Mouse (Mus musculus) limb, embryonic 12.5 days (tissue): Measurements from ENCODE around the gene Adig. TPM values are rescaled to one million over a fixed set of nuclear protein-coding genes. Genes with fewer than 3 reads are reported as not detected.

Experiments used
- ATAC-seq: fragments of 200-750 bp; cut with Nextera tagmentation; 2 replicates; pipeline ENCODE4 v1.8.0; 2017; ENCODE audit warnings: low read depth, moderate TSS enrichment; ENCODE audit not compliant: insufficient number of reproducible peaks, insufficient read depth, low FRiP score, low TSS enrichment
- H3K27ac ChIP-seq: fragments of 300-500 bp; sonication (generic); 2 replicates; pipeline ENCODE4 v1.5.1; 2016; ENCODE audit warnings: mild to moderate bottlenecking, moderate library complexity
- H3K27me3 ChIP-seq: fragments of 300-500 bp; sonication (generic); 2 replicates; pipeline ENCODE4 v1.6.1; 2016; ENCODE audit warnings: mild to moderate bottlenecking, moderate library complexity
- H3K36me3 ChIP-seq: fragments of 300-500 bp; sonication (generic); 2 replicates; pipeline ENCODE4 v1.6.1; 2016; ENCODE audit warnings: mild to moderate bottlenecking, moderate library complexity
- H3K4me1 ChIP-seq: fragments of 300-500 bp; sonication (generic); replicated peaks from 2 replicates; pipeline ENCODE4 v1.6.1; 2016
- H3K4me2 ChIP-seq: fragments of 300-500 bp; sonication (generic); 2 replicates; pipeline ENCODE4 v1.6.1; 2016; ENCODE audit warnings: mild to moderate bottlenecking, moderate library complexity
- H3K4me3 ChIP-seq: fragments of 300-500 bp; sonication (generic); replicated peaks from 2 replicates; pipeline ENCODE4 v1.5.1; 2016; ENCODE audit warnings: mild to moderate bottlenecking
- H3K9ac ChIP-seq: fragments of 300-500 bp; sonication (generic); replicated peaks from 2 replicates; pipeline ENCODE4 v1.6.1; 2016; ENCODE audit warnings: mild to moderate bottlenecking, moderate library complexity
- H3K9me3 ChIP-seq: fragments of 300-500 bp; sonication (generic); 2 replicates; pipeline ENCODE4 v1.6.1; 2016; ENCODE audit warnings: mild to moderate bottlenecking, moderate library complexity
- WGBS: fragments of 180-500 bp; shearing (Covaris S2); methylation state at CpG from one replicate; pipeline ENCODE4 v1.1.7; 2016; 5-methylcytosine and 5-hydroxymethylcytosine counted together
- polyA plus RNA-seq: library from polyadenylated mRNA; unstranded; fragments of >200 nt; fragmentation: Nextera tagmentation; extraction: Ambion mirVana; gene quantifications from 2 replicates; pipeline ENCODE4 v1.2.1, GENCODE M21; 2016

Adig gene
- polyA plus RNA-seq, 1 experiment from 2014 or later, result not detected

DNA sequence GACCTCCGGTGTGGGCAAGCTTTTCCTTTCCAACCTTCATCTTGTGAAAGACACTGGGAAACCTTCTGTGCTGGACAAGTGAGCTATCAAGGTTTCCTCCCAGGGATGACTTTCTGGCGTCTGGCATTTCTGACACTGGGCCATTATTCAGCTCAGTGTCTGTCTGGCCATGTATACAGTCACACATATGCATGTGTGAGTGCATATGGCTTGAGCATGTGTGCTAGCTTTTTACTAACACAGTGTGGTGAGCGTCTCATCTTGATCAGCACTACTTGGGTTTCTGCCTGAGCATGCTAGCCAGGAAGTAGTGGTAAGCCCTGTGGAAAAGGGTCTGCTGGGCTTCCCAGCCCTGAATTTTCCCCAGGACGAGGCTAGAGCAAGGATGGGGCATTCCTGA is 38.9 kb downstream of the Adig start:
- H3K4me2 ChIP-seq, result no peak overlapping the region
- H3K9ac ChIP-seq, result no peak overlapping the region
- WGBS, result 48% methylated on average over 4 of the region's 4 CpGs
- no peak overlapping the region for H3K4me3 ChIP-seq
- no peaks in the 10 kb centered on the region for H3K4me1 ChIP-seq
- no peaks in the 10 kb centered on the region for H3K9me3 ChIP-seq
- no peaks in the 10 kb centered on the region for H3K36me3 ChIP-seq
- peaks cover 12% of the 10 kb centered on the region; the same call in 1 of the 2 replicates for H3K27me3 ChIP-seq
- ATAC-seq, result no peak
- no peak overlapping the region for H3K27ac ChIP-seq

DNA sequence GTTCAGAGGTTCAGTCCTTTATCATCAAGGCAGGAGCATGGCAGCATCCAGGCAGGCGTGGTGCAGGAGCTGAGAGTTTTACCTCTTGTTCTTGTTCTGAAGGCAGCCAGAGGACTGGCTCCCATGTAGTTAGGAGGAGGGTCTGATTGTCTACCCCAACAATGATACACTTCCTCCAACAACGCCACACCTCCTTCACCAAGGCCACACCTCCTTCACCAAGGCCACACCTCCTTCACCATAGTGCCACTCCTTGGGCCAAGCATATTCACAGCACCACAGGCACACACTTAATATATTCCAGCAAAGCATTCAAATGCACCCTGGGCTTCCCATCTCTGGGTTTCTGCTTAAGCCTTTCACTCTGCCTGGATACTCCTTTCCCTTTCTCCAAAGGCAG is 42.9 kb downstream of the Adig start:
- no peak for ATAC-seq
- WGBS, result 62% methylated on average over 2 of the region's 2 CpGs
- H3K4me1 ChIP-seq, result no peaks in the 10 kb centered on the region

DNA sequence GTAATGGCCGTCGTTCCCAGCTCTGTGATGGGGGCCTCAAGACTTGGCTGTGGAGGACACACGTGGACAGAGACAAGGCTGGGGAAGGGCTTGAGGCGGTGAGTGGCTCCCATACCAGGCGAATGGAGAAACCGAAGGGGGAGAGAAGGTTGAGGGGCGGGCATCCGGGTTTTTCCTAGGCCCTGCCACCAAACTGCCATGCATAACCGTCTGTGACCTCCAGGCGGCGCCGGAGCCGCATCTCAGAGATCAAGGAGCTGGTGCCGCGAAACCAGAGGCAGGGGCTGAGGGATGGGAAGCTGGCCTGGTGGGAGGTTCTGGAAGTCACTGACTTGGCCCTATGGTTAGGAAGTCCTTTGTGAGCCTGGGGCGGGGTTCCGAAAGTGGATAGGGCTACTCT is 44.3 kb downstream of the Adig start:
- peak; percentile 16; the same call in 1 of the 2 replicates for ATAC-seq
- Histone ChIP-seq H3K27me3 (peaks cover 43% of the 10 kb centered on the region), H3K27ac (no peak overlapping the region), H3K36me3 (no peaks in the 10 kb centered on the region), H3K4me2 (peak overlapping the region; percentile 19; the same call in 1 of the 2 replicates), H3K4me3 (no peak overlapping the region), H3K9me3 (no peaks in the 10 kb centered on the region), H3K9ac (no peak overlapping the region), H3K4me1 (no peaks in the 10 kb centered on the region)
- WGBS, result 3% methylated on average over 17 of the region's 17 CpGs

More for the DNA sequence above, 42.9 kb downstream of the Adig start:
- H3K9ac ChIP-seq, result no peak overlapping the region
- H3K27me3 ChIP-seq, result peaks cover 28% of the 10 kb centered on the region
- no peak overlapping the region for H3K4me2 ChIP-seq
- H3K9me3 ChIP-seq, result no peaks in the 10 kb centered on the region
- no peaks in the 10 kb centered on the region for H3K36me3 ChIP-seq
- no peak overlapping the region for H3K4me3 ChIP-seq
- H3K27ac ChIP-seq, result no peak overlapping the region

DNA sequence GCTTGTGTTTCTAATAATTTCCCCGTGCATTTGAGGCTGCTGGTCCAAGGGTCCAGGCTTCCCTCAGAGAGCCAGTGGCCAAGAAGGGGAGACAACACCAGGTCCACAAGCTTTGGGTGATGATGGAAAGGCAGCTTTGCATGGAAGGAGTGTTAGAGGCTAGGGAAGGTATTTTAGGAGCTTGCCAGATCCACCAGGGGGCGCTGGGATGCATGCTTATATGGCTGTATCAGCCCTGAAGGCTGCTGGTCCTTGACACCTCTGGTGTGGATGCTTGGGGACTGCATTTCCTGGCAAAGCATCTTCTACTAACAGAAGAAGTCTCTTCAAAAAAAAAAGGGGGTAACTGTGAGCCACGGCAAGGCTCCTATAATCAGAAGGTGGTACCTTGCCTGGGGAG is 47.7 kb downstream of the Adig start:
- no peak overlapping the region for H3K9ac ChIP-seq
- H3K9me3 ChIP-seq, result no peaks in the 10 kb centered on the region
- H3K27me3 ChIP-seq, result peaks cover 60% of the 10 kb centered on the region
- no peak overlapping the region for H3K27ac ChIP-seq
- no peak for ATAC-seq
- no peak overlapping the region for H3K4me2 ChIP-seq
- no peaks in the 10 kb centered on the region for H3K36me3 ChIP-seq
- 5% methylated on average over 3 of the region's 3 CpGs for WGBS
- H3K4me3 ChIP-seq, result no peak overlapping the region
- no peaks in the 10 kb centered on the region for H3K4me1 ChIP-seq

DNA sequence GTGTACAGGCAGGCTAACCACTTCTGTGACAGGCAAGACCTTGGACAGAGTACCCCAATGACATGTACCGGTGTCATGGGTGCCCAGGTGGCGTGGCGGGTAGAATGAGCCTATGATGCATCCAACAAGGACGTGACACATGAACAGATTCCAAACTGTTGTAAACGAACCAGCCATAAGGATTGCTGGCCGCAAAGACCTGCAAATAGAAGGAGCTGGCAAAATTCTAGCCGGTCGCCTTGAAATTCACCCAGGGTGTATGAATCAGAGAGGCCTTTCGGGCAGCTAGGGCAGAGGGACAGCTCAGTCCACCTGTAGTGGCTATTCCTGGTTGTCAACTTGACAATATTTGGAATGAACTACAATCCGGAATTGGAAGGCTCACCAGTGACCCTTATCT is 52.0 kb downstream of the Adig start:
- H3K4me2 ChIP-seq, result no peak overlapping the region
- H3K27ac ChIP-seq, result no peak overlapping the region
- no peak overlapping the region for H3K4me3 ChIP-seq
- H3K4me1 ChIP-seq, result peaks cover 6% of the 10 kb centered on the region
- WGBS, result 10% methylated on average over 10 of the region's 10 CpGs
- no peaks in the 10 kb centered on the region for H3K36me3 ChIP-seq
- H3K27me3 ChIP-seq, result peaks cover 70% of the 10 kb centered on the region
- 0 out of 2 replicates have a peak, but pooled peaks cover 3% of the 10 kb centered on the region for H3K9me3 ChIP-seq
- no peak overlapping the region for H3K9ac ChIP-seq
- ATAC-seq, result no peak

DNA sequence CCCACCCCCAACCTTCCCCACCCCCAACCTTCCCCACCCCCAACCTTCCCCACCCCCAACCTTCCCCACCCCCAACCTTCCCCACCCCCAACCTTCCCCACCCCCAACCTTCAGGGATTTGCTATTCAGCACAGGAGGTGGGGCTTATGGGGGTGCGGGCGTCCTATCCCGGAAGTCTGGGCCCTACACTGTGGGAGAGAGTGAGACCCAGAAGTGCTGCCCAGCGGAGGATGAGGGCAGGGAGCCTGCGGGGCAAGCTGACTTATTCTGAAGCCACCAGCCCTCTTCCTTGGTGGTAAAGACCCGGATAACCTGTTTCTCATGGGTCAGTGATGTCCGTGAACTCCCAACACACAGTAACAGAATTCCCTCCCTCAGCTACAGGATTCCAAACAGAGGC is 52.8 kb downstream of the Adig start:
- Histone ChIP-seq H3K27me3 (peaks cover 66% of the 10 kb centered on the region), H3K9ac (no peak overlapping the region), H3K27ac (no peak overlapping the region), H3K4me1 (peaks cover 6% of the 10 kb centered on the region), H3K9me3 (0 out of 2 replicates have a peak, but pooled peaks cover 3% of the 10 kb centered on the region), H3K36me3 (no peaks in the 10 kb centered on the region), H3K4me3 (no peak overlapping the region), H3K4me2 (peak overlapping the region; percentile 17; the same call in 1 of the 2 replicates)
- 2% methylated on average over 7 of the region's 7 CpGs for WGBS
- no peak for ATAC-seq

DNA sequence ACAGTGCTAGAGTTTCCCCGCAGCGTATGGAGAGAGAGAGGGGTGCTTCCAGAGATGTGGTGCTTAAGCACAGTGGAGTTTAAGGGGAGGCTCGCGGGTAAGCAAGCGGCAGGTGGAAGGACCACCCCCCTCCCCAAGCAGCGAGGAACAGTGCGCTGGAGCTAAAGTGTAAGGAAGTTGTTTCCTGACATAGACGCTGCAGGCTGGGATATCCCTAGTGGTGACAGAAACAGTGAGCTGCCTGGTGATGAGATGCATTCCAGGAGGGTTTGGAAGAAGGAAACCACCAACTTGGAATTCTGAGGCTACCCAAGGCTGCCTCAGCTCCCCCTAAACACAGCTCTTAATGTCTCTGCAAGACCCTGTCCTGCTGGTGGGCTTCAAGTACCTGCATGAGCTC is 53.4 kb downstream of the Adig start:
- ATAC-seq, result no peak
- Histone ChIP-seq H3K9me3 (0 out of 2 replicates have a peak, but pooled peaks cover 3% of the 10 kb centered on the region), H3K27me3 (peaks cover 66% of the 10 kb centered on the region), H3K9ac (no peak overlapping the region), H3K36me3 (no peaks in the 10 kb centered on the region), H3K4me1 (peaks cover 6% of the 10 kb centered on the region), H3K27ac (no peak overlapping the region), H3K4me2 (peak overlapping the region; percentile 52), H3K4me3 (peak overlapping the region; percentile 21; the same call in 1 of the 2 replicates)
- WGBS, result 3% methylated on average over 8 of the region's 8 CpGs

DNA sequence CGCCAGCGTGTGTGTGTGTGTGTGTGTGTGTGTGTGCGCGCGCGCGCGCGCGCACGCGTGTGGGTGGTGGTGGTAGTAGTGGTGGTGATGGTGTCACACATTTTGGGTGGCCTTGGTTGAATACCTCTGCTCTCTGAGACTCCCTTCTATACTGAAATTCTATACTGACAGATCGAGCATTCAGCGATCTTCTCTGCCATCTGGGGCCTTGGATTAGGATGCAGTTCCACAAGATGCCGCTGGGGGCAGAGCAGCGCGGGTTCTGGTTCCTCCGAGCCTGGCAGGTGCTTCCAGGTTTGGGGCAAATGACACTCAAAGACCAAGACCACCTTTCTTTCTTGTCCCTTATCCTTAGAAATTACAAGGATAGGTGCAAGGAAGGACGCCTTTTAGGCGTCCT is 53.8 kb downstream of the Adig start:
- Histone ChIP-seq H3K9ac (no peak overlapping the region), H3K9me3 (0 out of 2 replicates have a peak, but pooled peaks cover 3% of the 10 kb centered on the region), H3K27me3 (peaks cover 64% of the 10 kb centered on the region), H3K4me2 (peak overlapping the region; percentile 52), H3K36me3 (no peaks in the 10 kb centered on the region), H3K4me3 (peak overlapping the region; percentile 21; the same call in 1 of the 2 replicates), H3K4me1 (peaks cover 6% of the 10 kb centered on the region), H3K27ac (no peak overlapping the region)
- no peak for ATAC-seq
- WGBS, result 2% methylated on average over 20 of the region's 20 CpGs

DNA sequence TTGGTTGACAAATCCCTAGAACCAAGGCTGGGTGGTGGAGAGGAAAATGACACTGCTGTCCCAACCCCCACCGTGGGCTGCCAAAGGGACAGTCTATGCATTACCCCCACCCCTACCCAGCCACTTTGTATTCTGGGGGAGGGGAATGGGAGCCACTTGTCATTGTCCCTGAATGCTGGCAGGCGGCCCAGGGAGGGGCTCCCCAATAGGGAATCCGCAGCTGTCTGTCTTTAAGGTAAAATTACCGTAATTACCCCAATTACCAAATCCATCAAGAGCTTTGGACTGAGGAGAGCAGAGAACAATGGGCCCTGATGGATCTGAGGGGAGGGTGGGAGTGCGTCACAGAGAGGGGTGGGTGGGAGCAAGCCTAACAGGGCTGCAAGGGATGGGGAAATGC is 54.3 kb downstream of the Adig start:
- Histone ChIP-seq H3K27ac (no peak overlapping the region), H3K9ac (no peak overlapping the region), H3K4me3 (no peak overlapping the region), H3K27me3 (peaks cover 60% of the 10 kb centered on the region), H3K9me3 (0 out of 2 replicates have a peak, but pooled peaks cover 3% of the 10 kb centered on the region), H3K4me2 (no peak overlapping the region), H3K36me3 (no peaks in the 10 kb centered on the region), H3K4me1 (peaks cover 6% of the 10 kb centered on the region)
- ATAC-seq, result no peak
- WGBS, result 3% methylated on average over 5 of the region's 5 CpGs

Other genes starting within 250 kb of the Adig start
- not detected in 2 replicates for gene Bpi, start 244.5 kb upstream of the Adig start, polyA plus RNA-seq
- 3.1 and 4.2 TPM in 2 replicates for gene Lbp, start 196.1 kb upstream of the Adig start, polyA plus RNA-seq
- 6.3 and 7.7 TPM in 2 replicates for gene Snhg11, start 127.0 kb upstream of the Adig start, polyA plus RNA-seq
- 17.3 and 19.7 TPM in 2 replicates for gene Ralgapb, start 92.8 kb upstream of the Adig start, polyA plus RNA-seq
- 0.16 and 0.24 TPM in 2 replicates for gene Arhgap40, start 10.2 kb downstream of the Adig start, polyA plus RNA-seq
- gene Slc32a1, start 108.2 kb downstream of the Adig start, polyA plus RNA-seq, result not detected in 2 replicates
- 20.8 and 22.1 TPM in 2 replicates for gene Actr5, start 122.3 kb downstream of the Adig start, polyA plus RNA-seq
- gene Ppp1r16b, start 162.8 kb downstream of the Adig start, polyA plus RNA-seq, result 3.3 TPM in 2 replicates